Mouse (Mus musculus) G1E (cell line): ENCODE data around the gene Rsph14.

Source experiments
- CTCF ChIP-seq: IDR thresholded peaks from 2 replicates; pipeline ENCODE4 v1.5.1; 2012; ENCODE audit warnings: low read depth, low read length, inconsistent platforms, mixed read lengths
- GATA1 ChIP-seq: IDR thresholded peaks from 2 replicates; pipeline ENCODE4 v1.6.1; 2012; ENCODE audit warnings: borderline replicate concordance, low read length, inconsistent platforms, mixed read lengths

DNA sequence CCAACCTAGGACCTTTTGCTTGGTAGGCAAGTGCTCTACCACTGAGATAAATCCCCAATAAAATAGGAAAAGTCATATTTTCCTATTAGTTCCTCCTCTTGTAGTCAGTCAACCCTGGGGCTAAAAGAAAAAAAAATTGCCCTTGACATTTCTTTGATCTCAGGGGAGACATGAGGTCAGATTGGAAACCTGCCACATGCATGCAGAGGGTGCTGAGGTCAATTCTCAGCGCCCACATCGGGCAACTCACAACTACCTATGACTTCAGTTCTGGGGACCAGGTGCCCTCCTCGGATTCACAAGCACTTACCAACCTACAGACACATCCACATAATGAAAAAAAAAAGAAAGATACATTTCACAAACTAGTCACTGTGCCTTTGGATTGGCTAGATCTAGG, 2.2 kb downstream of the Rsph14 start:
- no peak for TF ChIP-seq CTCF
- TF ChIP-seq GATA1, result no peak
